Mouse (Mus musculus): ENCODE results near the gene Cyp3a59. TPM values are rescaled to one million over a fixed set of nuclear protein-coding genes. Genes with fewer than 3 reads are reported as not detected.
"Not testable (repeated sequence)": the region's sequence is repeated elsewhere in the genome, so short reads cannot be mapped to it uniquely, and the experiment has no call there.

Cyp3a59 gene
- polyA plus RNA-seq (2017; shearing (Covaris generic)) = not detected

- not testable (repeated sequence) for ATAC-seq
These were observed at the start of gene Cyp3a59 for GRCm38 (mm10) chr5:146078945-146079344. TSS of gene Cyp3a59 (plus strand) at chr5:146079257.

GRCm38 (mm10) chr5:146070099-146070498, 9.0 kb upstream of the Cyp3a59 start:
- ATAC-seq = no peak

- no peak for ATAC-seq
These were observed 68.8 kb downstream of the Cyp3a59 start for GRCm38 (mm10) chr5:146147903-146148302.

DNA sequence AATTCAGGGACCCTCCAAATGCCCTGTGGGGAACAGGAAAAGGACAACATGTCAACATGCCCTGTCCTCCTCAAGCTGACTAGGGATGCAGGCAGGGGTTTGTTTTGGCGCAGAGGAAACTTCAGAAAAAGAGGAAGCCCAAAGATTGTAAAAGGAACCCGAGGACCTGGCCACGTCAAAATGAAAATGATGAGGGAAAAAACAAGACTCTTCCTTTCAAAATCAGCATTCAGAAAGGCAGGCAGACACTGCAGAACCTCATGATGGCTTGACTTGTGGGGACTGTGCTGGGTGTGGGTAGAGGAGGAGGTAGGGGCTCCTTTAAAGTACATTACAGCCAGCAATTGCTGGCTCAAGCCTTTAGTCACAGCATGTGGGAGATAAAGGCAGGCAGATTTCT, 71.4 kb downstream of the Cyp3a59 start:
- ATAC-seq = no peak

- ATAC-seq = not testable (repeated sequence)
These were observed 79.3 kb downstream of the Cyp3a59 start for GRCm38 (mm10) chr5:146158326-146158725.

DNA sequence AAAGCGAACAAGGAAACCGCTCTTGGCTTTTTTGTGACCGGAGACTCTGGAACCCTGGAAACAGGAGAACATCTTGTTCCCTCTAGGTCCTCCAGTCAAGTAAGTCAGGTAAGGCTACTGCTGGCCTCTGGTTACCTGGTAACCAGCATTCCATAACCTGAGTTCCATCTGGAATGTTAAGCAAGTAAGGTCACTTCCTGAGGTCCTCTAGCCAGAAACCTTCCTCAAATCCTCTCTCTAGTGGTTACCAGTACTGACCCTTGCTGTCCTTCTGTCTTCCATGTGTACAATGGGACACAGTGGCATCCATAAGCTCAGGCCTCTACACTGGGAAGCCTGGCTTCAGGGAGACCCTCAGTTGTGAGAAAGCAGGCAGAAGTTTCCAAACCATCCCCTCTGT, 81.4 kb downstream of the Cyp3a59 start, which contains the start of gene Gm5565:
Gene Gm5565, minus strand, starts transcription at position 101 of the 400 bp plus-strand sequence.
- not testable (repeated sequence) for ATAC-seq

Other genes starting within 250 kb of the Cyp3a59 start
- gene Cyp3a11, start 199.3 kb upstream of the Cyp3a59 start, polyA plus RNA-seq (2017; shearing (Covaris generic)) = not detected
- gene Cyp3a25, start 69.6 kb upstream of the Cyp3a59 start, polyA plus RNA-seq (2017; shearing (Covaris generic)) = not detected
- not detected for gene Gm5565, start 81.3 kb downstream of the Cyp3a59 start, polyA plus RNA-seq (2017; shearing (Covaris generic))
- not detected for gene Gm6309, start 91.5 kb downstream of the Cyp3a59 start, polyA plus RNA-seq (2017; shearing (Covaris generic))
- 1 to 10 TPM in 1 of 2 experiments, under 1 TPM in 1; 0.42 to 1.2 TPM for gene 1700001J03Rik, start 106.0 kb downstream of the Cyp3a59 start, polyA plus RNA-seq (2017; shearing (Covaris generic))
- gene Rnf6, start 142.3 kb downstream of the Cyp3a59 start, polyA plus RNA-seq (2017; shearing (Covaris generic)) = 100 to 1,000 TPM in 1 of 2 experiments, 10 to 100 TPM in 1; 84.5 to 104 TPM
- gene Cdk8, start 152.0 kb downstream of the Cyp3a59 start, polyA plus RNA-seq (2017; shearing (Covaris generic)) = 10 to 100 TPM; 11.3 to 15.1 TPM